Mouse (Mus musculus) brain, adult 10 weeks (tissue): Measurements from ENCODE around the gene Olfr111. TPM values are rescaled to one million over a fixed set of nuclear protein-coding genes. Genes with fewer than 3 reads are reported as not detected.

ENCODE experiments used
- polyA plus RNA-seq: library from polyadenylated mRNA; stranded (reverse); fragments of 350-450 nt; fragmentation: Illumina TruSeq; extraction: RNeasy Lipid Tissue Mini Kit (QIAGEN cat#74804); gene quantifications from one replicate; pipeline ENCODE4 v1.2.3, GENCODE M21; 2015; ENCODE audit warnings: low read depth, low replicate concordance

Olfr111 gene
- polyA plus RNA-seq: not detected

DNA sequence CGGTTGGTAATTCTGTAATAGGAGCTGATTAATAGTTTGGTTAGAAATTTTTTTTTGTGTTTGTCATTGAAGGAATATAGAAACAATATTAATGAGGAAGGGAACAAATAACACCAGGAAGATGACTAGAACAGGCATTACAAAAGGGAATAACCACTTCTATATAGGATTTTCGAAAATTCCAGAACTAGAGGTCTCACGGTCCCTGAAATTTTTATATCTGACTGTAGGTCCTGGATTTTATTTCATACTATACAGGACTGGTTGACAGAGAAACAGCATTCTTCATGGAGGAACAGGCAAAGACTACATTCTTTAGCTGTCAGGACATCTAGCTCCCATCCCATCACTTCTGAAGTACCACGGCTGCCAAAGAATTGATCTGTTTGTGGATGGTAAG, at the start of gene Olfr111:
Gene Olfr111 (plus strand): TSS at position 301 of the 400 bp plus-strand sequence.

DNA sequence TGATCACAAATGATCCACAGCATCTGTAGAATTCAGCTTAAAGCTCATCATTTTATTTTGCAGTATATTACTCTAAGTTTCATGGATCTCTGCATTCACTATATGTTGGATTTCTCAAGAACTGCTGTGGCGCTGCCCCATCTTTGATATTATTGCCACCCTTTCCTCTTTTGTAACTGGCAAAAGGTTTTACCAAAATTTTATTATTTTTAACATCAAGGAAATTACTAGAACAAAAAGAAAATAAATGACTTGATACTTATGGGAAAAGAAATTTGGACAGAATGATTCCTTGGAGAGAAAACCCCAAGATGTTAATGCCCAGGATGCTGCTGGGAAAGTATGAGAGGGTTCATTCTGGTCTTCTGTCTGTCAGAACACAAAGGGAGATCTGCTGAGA, 49.2 kb upstream of the Olfr111 start, which contains the start of gene Olfr109:
Gene Olfr109 (plus strand): TSS at position 301 of the 400 bp plus-strand sequence.

DNA sequence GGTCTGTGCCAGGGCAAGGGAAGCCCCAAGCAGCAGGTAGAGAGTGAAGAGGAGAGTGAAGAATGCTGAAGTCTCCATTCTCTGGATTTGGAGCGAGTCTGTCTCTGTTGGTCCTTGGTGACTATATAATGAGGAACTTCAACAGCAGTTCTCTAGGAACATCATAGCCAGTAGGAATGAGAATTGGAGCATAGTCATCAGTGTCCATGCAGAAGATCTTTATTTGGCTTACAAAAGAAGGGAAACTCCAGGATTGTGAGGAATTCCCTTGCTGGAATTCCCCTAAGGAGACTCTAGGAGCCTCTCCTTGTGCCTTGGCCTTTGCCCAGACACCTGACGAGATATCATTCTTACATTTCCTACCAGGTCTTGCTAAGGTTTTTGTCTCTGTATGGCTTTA, 24.4 kb upstream of the Olfr111 start, which contains the start of gene H2-M2:
Gene H2-M2 (minus strand): TSS at position 101 of the 400 bp plus-strand sequence.

DNA sequence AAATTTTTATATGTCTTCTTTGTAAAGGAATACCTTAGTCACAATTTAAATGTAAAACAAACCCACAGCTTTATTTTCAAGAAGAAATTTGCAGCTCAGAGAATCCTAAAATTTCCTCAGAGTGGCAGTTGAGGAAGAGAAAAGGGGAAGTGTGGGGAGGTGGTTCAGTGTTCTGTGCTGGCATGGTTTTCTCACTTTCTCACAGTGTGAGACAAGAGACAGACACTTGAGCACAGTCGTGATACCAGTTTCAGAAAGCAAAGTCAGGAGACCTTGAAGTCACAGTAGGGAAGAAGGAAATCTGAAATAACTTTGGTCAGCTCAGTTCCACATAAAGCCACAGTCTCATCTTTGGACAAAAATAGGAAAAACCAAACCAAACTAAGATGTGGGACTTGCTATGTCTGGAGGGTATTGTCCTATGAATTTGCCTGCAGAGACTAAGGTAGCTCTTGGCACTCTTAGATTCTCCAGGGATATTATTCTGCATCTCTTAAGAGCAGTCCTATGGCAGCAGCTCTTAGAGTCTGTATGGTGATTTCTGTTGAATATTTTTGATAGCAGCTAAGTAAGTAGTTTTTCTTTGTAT, 15.8 kb upstream of the Olfr111 start, which contains the start of gene Olfr110:
Gene Olfr110 (plus strand): TSS at position 539 of the 589 bp plus-strand sequence.

DNA sequence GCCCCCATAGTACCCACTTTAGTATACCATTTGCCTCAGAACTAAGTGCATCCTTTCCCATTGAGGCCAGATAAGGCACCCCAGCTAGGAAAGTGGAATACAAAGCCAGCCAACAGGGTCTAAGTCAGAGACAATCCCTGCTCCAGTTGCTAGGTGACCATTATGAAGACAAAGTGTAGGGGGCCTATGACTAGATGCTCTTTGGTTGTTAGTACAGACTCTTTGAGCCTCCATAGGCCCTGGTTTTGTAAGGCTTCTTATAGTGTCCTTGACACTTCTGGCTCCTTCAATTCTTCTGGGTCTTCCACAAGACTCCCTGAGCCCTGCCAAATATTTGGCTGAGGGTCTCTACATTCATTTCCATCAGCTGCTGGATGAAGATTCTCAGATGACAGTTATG, 61.5 kb downstream of the Olfr111 start, which contains the start of gene Olfr112:
Gene Olfr112 (minus strand): TSS at position 101 of the 400 bp plus-strand sequence.

DNA sequence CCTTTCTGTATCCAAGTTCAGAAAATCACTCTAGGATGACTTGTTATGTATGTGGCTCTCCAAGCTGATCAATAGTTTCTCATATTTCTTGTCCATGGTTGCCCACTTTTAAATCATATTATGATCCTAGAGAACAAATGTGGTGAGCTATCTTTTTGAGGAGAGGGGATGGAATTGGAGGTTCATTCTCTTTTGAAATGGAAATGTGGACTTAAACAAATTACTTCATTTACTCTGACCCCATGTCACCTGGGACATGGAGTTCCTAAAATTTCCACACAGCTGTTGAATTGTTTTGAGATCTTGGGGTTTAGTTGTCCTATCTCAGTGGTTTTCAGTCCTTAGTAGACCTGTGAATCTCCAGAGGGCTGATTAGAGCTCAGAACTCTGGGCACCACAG, 69.7 kb downstream of the Olfr111 start, which contains the start of gene Olfr113:
Gene Olfr113 (minus strand): TSS at position 101 of the 400 bp plus-strand sequence.

Other genes with a start within 250 kb of the Olfr111 start
- gene Olfr98, start 244.3 kb upstream of the Olfr111 start, polyA plus RNA-seq: not detected
- gene H2-M3, start 237.8 kb upstream of the Olfr111 start, polyA plus RNA-seq: 5.0 TPM
- not detected for gene Olfr99, start 224.6 kb upstream of the Olfr111 start, polyA plus RNA-seq
- gene Olfr101, start 203.7 kb upstream of the Olfr111 start, polyA plus RNA-seq: not detected
- not detected for gene Olfr102, start 191.0 kb upstream of the Olfr111 start, polyA plus RNA-seq
- gene Olfr103, start 168.3 kb upstream of the Olfr111 start, polyA plus RNA-seq: not detected
- not detected for gene Olfr104-ps, start 148.4 kb upstream of the Olfr111 start, polyA plus RNA-seq
- gene Olfr105-ps, start 129.0 kb upstream of the Olfr111 start, polyA plus RNA-seq: not detected
- not detected for gene Olfr106-ps, start 117.6 kb upstream of the Olfr111 start, polyA plus RNA-seq
- not detected for gene Olfr107, start 108.8 kb upstream of the Olfr111 start, polyA plus RNA-seq
- not detected for gene Olfr108, start 62.5 kb upstream of the Olfr111 start, polyA plus RNA-seq
- not detected for gene Olfr109, start 49.1 kb upstream of the Olfr111 start, polyA plus RNA-seq
- not detected for gene H2-M2, start 24.5 kb upstream of the Olfr111 start, polyA plus RNA-seq
- not detected for gene Olfr110, start 15.6 kb upstream of the Olfr111 start, polyA plus RNA-seq
- not detected for gene Olfr112, start 61.4 kb downstream of the Olfr111 start, polyA plus RNA-seq
- not detected for gene Olfr113, start 69.6 kb downstream of the Olfr111 start, polyA plus RNA-seq
- not detected for gene Olfr114, start 84.7 kb downstream of the Olfr111 start, polyA plus RNA-seq
- not detected for gene Olfr115, start 119.1 kb downstream of the Olfr111 start, polyA plus RNA-seq
- gene Olfr116, start 119.2 kb downstream of the Olfr111 start, polyA plus RNA-seq: not detected
- gene Olfr117, start 155.8 kb downstream of the Olfr111 start, polyA plus RNA-seq: not detected
- not detected for gene Olfr118, start 159.0 kb downstream of the Olfr111 start, polyA plus RNA-seq
- not detected for gene Olfr119, start 188.5 kb downstream of the Olfr111 start, polyA plus RNA-seq
- gene Olfr120, start 213.8 kb downstream of the Olfr111 start, polyA plus RNA-seq: not detected
- gene Olfr121, start 240.8 kb downstream of the Olfr111 start, polyA plus RNA-seq: not detected